Mouse (Mus musculus) adrenal gland, adult 8-10 months (tissue): ENCODE data around the gene Klhl8. TPM values are rescaled to one million over a fixed set of nuclear protein-coding genes. Genes with fewer than 3 reads are reported as not detected.

Experiments used
- DNase-seq: peaks from one replicate; pipeline ENCODE4 v3.0.0; 2022
- total RNA-seq, 4 experiments: library from RNA; stranded (reverse); gene quantifications; 2 replicates each; pipeline ENCODE4 v1.2.4; 2022

Gene Klhl8
- total RNA-seq, 4 experiments from 2014 or later: 17.8 to 22.4 (median 20.5) TPM

DNA sequence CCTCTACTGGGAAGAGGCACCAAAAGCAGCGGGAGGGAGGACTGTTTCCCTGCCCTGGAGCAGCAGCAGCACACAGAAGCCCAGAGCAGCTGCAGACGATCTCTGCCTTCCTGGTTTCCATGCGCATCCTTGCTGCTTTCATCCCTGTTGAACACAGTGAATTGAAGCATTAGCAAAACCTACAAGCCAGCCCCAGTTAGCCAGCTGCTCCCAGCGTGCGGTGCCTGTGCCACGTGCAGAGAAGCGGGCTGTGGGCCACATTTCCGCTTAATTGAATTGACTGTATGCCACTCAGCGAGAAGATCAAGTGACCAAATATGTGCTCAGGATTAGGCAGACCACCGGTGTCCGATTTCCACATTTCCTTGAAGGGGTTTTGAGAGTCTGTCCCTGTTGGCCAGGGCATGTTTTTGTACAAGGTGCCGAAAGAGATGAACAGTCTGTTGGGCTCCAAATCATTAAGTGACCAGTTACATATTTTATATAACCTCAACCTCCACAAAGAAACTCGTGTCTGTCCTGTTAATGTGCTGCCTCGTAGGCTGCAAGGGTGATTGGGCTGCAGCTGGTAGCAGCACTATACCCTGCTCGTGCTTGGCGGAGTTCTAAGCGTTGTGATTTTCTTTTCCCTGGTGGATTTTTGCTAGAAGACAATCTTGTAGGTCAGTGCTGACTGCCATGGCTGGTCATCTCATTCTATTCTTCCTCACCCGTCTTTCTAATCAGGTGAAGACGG, 65.5 kb downstream of the Klhl8 start:
- no peak for DNase-seq

DNA sequence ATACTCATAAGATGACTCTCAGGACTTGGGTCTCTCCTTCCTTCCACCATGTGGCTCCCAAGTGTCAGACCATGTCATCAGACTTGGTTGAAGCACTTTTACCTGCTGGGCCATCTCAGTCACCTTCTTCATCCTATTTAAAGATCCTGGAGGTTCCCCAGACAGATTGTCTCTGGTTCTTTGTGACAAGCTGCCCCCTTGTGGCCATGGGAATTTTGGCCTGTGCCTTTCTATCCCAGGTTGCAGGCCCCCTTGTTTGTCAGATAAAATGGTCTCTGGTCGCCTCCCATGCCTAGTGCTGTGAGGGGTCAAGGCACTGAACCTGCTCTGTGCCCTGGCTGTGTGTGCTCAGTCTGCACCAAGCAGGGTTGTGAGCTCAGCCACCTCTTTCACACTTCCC, 67.1 kb downstream of the Klhl8 start:
- no peak for DNase-seq

DNA sequence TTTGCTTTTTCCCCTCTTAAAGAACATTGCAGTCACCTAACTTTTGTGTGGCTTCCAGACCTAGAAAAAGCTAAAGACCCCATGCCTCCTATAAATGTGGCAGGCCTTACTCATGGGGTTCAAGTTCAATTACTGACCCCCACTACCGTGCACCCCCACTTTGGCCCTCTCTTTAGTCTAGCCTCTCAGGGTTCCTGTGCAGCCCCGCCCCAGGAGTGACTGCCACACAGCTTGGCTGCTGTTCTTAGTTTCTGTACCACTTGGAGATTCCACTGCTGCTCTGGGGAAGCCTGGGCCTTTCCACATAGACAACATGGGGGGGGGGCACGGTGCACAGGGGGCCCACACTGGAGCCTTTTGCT, 71.8 kb downstream of the Klhl8 start:
- DNase-seq: no peak

DNA sequence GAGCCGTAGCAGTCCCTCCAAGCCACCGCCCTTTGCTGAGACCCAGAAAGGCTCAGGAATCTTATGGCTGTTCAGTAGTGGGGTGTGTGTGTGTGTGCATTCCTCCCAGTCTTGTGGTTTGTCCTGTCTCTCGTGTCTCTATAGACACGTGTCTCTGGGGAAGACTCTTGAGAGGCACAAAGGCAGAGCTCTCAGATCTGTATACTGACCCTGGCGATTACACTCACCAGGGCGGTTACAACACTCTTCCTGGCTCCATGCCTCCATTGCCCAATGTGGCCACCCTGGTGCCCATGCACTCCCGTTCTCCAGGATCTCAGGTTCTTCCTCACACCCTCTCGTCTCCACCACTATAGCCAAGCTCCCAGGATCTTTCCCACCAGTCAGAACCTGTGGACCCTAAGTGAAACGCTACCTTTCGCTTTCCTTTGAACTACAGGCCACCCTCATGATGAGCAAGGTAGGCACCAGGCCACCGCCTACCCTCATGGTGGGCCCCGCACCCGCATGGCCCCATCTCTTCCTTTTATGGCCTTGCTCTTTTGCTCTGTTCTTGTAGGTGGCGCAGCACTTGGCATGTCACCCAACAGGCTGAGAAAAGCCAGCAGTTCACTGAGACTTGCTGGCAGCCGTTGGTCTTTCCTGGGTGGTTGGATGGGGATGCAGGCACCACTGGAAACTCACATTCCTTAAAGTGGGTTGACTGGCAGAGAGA, 72.4 kb downstream of the Klhl8 start:
- peak; percentile 79 for DNase-seq

DNA sequence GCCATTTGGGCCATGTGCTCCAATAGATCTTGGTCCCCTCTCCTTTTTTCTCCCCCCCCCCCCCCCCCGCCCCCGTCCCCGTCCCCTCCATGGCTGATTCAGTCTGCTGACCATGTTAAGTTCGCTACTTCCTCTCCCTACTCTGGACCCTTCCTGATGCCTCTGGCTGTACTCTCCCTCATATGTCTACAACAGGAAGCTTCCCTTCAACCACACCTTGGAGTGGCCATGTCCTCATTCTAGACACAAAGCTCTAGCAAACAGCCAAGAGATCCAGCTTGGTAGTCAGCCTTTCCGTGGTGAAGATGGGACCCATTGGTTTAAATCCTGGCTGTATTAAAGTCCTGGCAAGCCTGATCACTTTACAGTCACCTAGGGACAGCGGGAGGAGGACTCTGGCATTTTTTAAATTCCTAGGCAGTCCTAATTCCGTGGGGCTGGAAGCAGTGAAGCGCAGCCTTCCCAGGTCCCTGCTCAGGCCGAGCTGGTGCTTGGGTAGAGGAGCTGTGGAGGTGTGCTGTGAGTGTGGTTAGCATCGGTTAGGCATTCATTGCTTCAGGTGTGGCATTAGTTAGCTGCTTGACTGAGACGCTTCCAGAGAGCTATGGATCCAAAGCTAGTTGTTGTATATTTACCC, 74.8 kb downstream of the Klhl8 start:
- DNase-seq: no peak

DNA sequence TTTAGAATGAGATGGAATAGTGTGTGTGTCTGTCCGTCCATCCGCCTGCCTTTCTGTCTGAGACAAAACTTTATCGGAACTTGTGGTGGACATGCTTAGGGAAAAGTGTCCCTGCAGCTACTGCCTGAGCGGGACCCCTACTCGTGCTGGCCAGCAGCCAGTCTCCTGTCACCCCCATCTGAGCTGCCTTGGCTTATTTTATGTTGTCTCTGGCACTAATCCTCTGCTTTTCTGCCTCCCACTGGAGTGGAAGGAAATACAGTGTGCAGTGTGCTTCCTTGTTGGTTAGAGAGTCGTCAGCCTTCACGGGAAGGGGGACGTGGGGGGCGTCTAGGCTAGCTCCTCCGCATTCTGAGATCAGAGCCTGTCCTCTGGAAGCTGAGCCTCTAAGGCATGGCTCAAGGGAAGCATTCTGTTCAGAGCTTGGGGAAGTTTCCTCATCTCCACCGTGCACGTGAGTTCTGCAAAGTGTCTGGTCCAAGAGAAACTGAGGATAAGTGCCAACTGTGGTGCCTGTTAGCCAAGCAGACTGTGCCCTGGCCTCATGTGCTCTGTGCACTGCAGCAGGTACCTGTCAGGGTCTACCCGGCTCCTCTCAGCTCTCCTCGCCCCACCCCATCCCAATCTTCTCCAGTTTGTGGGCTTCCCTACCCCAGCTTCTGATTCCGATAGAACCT, 75.5 kb downstream of the Klhl8 start:
- no peak for DNase-seq

DNA sequence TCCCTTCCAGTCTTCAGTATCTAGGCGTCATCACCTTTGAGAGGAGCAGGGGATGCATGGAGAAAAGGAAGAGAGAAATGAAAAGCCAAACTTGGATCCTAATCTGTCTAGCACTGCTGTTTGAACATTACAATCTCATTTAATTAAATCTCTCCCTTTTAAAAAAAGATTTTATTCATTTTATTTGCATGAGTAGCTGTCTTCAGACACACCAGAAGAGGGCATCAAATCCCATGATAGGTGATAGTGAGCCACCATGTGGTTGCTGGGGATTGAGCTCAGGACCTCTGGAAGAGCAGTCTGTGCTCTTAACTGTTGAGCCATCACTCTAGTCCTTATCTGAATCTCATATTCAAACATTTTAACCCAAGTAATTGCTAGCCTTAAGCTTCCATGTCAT, 80.2 kb downstream of the Klhl8 start:
- no peak for DNase-seq

DNA sequence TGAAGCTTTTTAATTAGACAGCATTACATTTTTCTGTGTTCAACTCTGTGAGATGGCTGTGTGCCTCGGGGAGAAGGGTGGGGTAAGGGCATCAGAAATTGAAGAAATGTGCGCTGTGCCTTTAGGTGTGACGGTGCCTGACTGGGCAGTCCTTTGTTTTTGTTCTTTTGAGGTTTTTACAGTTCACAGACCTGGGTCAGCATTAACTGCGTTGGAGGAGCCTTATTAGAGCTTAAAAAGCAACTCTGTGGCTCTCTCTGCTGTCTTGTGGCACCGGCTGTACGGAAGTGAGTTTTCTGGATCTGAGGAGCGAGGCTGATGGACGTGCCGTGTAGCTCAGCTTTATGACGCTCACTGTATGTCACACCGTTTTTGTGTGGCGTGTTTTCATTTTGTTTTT, 81.9 kb downstream of the Klhl8 start:
- DNase-seq: no peak

DNA sequence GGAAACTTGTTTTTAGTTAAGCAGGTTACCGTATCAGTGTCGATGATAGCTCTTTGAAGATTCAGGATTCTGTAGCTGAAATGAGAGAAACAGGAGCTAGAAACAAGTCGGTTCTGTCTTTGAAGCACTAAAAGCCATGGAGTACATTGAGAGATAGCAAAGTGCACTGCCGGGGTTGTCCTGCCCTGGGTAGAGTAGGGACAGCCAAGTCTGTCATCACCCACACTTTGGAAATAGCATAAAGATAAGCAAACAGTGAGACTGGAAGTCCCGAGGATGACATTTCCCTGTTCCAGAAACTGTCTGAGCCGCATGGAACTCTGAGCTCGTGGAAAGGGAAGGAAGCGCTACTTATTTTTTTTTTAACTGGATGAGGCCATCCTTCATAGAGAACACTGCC, 82.3 kb downstream of the Klhl8 start:
- DNase-seq: no peak

DNA sequence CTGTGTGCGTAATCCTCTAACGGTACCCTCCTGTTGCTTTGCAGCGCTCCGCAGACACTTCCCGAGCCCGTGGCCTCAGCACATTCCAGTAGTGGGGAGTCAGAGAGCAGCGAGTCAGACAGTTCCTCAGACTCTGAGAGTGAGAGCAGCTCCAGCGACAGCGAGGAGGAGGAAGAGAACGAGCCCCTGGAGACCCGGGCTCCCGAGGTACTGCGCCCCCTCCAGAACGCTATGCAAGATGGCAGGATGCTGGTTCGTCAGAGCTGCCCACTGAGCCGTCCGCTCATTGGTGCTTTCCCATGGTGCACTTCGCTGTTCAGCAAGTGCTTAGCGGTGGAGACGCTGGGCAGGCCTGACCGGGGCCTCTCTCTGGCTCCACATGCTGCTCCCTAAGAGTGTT, 82.8 kb downstream of the Klhl8 start:
- no peak for DNase-seq

DNA sequence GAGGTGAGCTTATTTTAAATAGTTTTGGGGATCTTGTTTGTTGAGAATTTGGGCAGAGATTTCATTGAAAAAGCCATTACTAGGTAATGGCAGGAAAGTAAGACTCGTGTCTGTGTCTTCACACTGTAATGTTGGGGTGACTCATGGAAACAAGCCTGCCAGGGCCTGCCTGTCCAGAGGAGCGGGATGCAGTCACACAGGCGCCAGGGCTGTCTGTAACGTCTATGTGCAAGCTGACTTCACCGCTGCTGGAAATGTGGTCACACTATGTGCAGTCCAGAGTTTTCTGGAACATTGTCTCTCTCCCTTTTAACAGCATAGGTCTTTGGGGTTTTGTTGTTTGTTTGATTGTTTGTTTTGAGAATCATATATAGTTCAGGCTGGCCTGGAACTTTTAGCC, 88.1 kb downstream of the Klhl8 start:
- no peak for DNase-seq

DNA sequence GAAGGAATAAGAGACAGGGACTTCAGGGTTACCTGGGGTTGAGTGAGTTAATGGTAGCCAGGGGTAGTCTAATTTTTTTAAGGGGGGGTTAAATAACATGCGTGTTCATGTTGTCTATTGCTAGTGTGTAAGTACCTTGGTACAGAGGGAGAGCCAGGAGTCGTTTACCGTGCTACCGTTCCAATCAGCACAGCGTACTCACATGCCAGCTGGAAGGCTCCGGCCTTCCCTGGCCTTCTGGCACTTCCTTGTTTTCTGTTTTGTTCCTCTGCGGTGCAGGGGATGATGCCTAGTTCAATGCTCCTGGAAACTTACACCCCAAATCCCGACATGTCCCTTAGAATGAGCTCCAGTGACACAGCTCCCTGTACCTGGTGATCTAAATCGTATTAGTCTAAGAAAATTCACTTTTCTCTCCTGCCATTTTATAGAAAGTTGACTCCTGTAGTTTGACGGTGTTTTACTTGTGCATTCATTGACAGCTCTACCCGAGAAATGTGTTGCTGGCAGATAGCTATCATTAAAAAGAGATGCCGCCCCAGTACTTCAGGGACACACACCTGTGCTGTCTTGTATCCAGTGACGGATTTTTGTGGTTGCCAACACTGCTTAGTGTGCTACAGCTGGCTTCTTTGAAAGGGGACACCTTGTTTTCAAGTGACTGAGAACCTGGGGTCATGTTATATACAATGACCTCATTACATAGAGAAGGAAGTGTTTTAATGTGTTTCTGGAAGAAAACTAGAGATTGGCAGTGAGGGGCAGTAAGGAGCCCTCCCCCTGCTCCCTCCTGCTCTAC, 89.4 kb downstream of the Klhl8 start:
- no peak for DNase-seq

DNA sequence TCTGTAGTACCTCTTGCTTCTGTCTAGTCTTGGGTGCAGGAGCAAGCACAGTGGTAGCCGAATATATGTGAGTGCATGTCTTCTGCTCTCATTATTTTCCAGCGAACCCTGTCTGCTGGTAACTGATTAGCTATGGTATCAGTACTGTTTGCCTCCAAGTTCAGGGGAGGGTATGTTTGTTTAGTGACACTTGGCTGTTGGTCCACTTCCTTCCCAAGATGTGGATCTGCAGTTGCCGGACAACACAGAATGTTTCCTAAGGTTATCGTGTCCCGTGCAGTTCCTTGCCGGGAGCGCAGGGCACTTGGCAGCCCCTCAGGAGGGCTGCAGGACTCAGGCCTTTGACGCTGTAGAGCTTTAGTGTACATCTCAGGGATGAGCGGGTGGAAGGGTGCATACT, 90.0 kb downstream of the Klhl8 start:
- DNase-seq: no peak

DNA sequence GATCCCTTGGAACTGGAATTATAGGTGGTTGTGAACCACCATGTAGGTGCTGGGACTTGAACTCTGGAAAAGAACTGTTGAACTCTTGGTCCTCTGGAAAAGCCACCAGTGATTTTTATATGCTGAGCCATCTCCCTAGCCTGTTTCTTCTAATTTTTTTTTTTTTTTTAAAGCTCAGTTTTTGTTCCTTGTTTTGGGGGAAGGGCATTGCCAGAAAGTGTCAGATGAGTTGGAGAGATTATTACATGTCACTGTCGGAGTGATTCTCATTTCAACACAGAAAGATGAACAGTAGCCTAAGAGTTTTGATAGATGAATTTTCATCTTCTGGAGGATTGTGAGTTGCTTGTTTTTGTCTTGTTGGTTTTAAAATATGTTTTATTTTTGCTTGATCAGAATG, 91.4 kb downstream of the Klhl8 start:
- DNase-seq: no peak

DNA sequence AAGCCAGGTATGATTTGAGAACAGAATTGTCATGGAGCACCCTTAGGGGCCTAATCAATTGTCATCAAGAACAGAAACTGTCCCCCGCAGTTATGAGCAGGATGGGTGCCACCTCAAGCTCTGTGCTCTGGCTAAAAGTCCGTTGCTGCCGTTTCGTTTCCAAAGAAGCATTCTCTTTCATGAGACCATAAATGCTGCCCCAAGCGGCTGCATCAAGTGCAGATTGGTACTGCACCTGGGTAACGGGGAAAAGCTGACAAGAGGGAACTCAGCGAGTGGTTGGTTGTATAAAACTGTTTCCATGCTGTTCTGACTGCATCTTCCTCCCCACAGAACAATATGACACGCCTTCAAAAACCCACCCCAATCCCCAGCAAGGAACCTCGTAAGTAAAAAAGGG, 92.5 kb downstream of the Klhl8 start:
- no peak for DNase-seq

DNA sequence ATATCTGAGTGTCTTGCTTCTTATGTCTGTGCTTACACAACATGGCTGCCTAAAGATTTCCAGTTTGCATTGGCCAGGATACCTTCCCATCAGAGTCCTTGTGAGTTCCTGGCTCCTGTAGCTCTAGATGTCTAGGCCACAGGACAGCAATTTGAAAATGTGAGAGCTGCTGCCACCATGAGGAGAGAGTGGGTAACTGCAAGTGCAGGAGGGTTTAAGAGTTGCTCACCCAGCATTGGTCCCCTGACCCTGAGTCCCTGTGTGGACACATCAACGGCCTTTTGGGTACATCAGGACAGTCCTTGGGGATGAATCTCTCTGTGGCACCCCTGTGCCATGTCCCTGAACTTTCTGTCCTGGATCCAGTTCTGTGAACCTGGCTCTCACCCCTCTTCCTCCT, 93.3 kb downstream of the Klhl8 start:
- DNase-seq: peak; percentile 81

DNA sequence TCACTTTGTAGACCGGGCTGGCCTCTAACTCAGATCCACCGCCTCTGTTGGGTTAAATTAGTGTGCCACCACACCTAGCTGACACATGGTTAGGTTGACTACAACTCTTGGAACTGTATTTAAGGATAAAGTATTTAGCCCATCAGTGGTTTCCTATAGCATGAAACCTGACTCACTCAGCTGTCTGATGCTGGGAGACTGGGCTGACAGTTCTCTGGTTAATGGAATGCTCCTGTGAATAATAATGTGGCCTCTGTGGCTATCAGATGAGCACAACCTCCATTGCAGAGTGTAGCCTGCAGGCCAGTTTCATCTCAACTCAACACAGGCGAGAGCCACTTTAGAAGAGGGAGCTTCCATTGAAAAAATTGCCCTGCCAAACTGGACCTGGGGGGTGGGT, 94.3 kb downstream of the Klhl8 start:
- no peak for DNase-seq

DNA sequence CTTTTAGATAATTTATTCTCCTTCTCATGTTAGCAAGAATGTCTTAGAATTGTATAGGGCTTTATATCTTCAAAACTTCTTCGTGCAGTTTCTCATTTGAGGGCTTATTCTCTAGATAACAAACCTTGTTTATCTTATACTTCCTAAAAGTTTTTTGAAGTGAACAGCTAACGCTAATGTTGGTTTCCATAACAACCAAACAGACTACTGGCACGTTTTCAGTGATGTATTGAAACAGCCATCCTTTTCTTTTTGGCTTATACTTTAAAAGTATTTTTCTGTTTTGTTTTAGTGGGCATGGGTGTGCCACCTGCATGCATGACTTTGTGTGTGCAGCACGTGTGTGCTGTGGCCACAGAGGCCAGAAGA, 95.8 kb downstream of the Klhl8 start:
- DNase-seq: no peak

DNA sequence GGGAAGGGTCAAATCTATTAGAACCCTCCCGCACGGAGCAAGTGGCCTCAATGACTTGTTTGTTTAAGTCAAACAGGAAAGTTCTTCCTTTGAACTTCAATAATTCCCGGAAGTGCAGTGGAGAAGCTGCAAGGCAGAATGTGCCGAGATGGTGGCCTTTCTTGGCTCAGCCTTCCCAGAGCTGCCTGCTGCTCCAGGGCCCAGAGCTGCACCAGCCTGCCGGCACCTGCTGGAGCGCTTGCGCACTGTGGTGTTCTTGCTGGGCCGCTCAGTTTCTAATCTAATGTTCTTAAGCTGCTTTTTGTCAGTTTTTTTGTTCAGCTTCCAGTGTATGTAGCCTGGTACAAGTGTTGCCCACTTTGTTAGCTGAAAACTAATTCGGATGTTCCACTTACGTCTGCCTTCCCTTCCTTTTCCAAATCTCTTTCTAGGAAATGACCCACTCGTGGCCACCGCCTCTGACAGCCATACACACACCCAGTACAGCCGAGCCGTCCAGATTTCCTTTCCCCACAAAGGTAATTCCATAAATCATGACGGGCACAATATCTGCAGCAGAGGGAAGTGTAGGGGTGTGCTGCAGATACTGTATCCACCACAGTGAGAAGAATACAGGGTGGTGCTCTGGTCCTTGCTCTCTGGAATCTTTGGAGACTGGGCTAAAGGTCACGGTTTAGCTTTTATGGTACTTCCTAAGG, 96.4 kb downstream of the Klhl8 start:
- DNase-seq: no peak

DNA sequence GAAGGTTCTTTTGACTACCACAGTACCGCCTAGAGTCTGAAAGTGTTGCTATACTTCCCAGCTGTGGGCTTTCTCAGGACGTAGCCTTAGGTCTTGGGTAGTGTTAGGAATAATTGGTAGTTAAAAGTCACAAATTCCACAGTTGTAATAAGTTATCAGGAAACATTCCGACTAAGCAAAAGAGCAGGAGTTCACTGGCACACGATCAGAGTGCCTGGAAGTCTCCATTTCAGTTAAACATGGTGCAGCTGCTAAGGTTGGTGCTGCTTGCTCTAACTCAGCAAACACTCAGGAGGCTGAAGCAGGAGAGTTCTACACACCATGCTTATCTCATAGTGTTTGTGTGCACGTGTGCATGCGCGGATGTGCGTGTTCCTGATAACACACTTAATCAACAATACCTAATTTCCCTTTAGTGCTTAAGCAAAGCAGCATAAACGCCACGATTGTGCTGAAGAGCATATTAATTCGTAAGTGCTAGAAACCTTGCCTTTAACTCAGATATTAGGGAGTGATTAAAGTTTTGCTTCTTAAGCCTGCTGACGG, 97.0 kb downstream of the Klhl8 start:
- no peak for DNase-seq

DNA sequence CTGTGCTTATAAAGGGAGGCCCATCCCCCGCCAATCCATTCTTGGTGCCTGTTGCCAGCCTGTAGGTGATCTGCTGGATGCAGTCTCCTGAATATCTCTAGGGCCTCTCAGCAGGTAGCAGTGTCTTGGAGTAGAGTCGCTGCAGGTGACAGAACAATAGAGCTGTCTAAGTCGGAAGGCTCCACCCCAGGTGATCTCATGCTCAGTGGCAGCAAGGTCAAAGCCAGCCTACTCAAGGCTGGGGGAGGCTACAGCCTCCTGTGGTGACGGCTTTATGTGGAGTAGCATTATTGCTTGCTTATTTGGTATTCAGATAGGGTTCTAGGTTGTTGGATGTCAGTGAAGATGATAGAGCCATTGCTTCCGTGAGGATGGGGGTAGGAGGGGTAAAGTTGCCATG, 97.8 kb downstream of the Klhl8 start:
- DNase-seq: no peak
